Mouse (Mus musculus): ENCODE measurements around the gene Myh2.

The Myh2 gene

DNA sequence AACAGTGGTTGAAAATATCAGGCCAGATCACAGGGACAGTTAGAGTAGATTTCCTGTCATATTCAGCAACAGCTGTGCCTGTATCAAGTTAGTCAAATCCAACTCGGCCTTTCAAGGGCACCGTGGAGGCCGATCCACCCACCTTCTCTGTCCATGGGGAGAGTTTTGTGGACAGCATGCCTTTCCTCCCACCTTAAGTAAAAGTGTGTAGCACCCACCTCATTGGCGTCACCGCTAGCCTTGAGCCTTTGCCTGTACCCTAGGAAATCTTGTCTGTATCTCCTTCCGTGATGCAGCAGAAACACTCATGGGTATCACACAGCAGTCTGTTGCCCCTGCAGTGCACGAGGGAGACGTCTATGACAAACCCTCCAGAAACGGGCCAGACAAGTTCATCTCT, 66.0 kb downstream of the Myh2 start:
- in situ Hi-C loops (cut with MboI; ENCODE audit: low sequenced_read_pairs): loop anchor here (10.0 kb wide), 1 partner anchor 122 kb away; no protein-coding TSS in a partner anchor

DNA sequence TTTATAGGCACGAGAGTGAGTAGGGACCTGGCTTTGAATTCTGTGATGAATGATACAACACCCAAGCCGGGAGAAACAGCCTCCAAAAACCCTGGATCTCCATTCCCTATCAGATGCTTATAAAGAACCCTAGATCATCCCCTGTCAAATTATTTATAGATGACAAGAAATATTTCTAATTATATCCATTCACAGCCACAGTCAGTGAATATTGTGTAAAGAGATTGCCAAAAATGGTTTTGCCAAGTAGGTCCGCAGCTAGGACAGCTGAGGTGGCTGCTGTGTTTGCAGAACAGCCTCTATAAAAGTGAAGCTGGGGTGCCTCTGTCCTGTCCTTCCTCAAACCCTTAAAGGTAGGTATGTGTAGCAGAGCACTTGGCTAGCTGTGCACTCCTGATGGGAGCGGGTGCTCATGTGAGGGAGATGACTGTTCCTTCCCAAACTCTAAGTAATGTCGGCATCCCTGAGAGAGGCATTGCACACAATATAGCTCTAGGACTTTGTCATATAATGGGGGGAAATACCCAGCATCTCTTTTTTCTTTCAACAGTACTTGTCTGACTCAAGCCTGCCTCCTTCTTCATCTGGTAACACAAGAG, 66.8 kb downstream of the Myh2 start, which contains the start of gene Myh4:
Gene Myh4, plus strand, starts transcription at position 549 of the 599 bp plus-strand sequence.
- in situ Hi-C loops (cut with MboI; ENCODE audit: low sequenced_read_pairs): loop anchor here (10.0 kb wide), 1 partner anchor 123 kb away; no protein-coding TSS in a partner anchor

DNA sequence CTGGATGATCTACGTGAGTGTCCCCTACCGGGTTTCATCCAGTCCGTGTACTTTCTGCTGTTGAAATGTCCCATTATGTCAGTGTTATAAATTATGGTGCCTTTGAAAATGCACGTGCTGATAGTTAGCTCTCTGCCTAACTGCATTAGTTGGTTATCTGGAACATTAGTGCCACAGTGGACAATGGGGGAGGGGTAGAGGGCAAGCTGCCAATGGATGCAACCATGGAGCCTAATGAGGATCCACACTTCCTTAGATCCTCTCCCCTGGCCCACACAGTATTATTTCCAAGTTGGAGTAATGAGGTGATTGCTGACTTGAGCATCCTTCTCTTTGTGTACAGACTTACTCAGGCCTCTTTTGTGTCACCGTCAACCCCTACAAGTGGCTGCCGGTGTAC, 70.2 kb downstream of the Myh2 start:
- in situ Hi-C loops (cut with MboI; ENCODE audit: low sequenced_read_pairs): no loop called here
